In the genomic region with DNA sequence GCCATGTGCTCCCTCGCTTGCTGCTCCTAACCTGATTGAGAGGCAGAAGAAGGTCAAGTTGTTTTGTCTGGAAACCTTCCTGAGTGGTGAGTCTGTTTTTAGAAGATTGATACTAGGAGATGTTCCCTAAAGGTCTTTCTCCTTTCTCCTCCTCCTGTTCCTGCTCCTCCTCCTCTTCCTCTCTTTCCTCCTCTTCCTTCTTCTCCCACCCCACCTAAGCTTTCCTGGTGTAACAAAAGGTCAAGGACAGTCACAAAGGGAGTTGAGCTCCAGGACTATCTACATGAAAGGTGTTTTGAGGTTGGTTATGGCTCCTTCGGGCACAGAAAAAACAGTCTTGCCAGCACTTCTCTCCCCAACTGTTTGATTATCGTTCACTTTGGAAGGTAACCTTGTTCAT, we compare ENCODE assay signal across 9 mouse cellular contexts. TPM values are rescaled to one million over a fixed set of nuclear protein-coding genes. Genes with fewer than 3 reads are reported as not detected.
DNase-seq lines count a peak whose midpoint lies in the region; ATAC-seq lines count a peak whose summit lies in the region.
"Had no signal": no experiment of that assay in that cellular context is flagged by ENCODE, and none has a peak within 500 bp of the region (broad histone marks: within the 10 kb centered on the region; RNA-seq: fewer than 3 reads in every experiment).

Gene A130010J15Rik (plus strand): TSS at position 301 of the 400 bp plus-strand sequence.

- DNase-seq in lung, postnatal 10 days: no peak
- no peak for DNase-seq in spleen, adult 12 weeks (ENCODE audit: low spot score)
- DNase-seq: heart, postnatal 36 days; left cerebral cortex, postnatal 4 days had no signal

- no peak within 1 kb of the TSS for H3K27ac ChIP-seq in lung, embryonic 15.5 days
- no peak within 1 kb of the TSS for H3K27ac ChIP-seq in embryonic facial prominence, embryonic 15.5 days (replicated peaks)
- H3K27ac ChIP-seq in hindbrain, embryonic 13.5 days: no peak within 1 kb of the TSS
- H3K27ac ChIP-seq in neural tube, embryonic 13.5 days (replicated peaks): no peak within 1 kb of the TSS

- no peak for ATAC-seq in lung, embryonic 15.5 days (ENCODE audit: borderline replicate concordance, extremely low read depth, low FRiP score, low TSS enrichment)
- no peak for ATAC-seq in embryonic facial prominence, embryonic 15.5 days (ENCODE audit: insufficient number of reproducible peaks, low FRiP score, low TSS enrichment, low read depth)
- no peak for ATAC-seq in hindbrain, embryonic 13.5 days (ENCODE audit: low FRiP score)
- ATAC-seq in neural tube, embryonic 13.5 days (ENCODE audit: low read depth): no peak
- no peak for ATAC-seq in megakaryocyte progenitor cell, adult 5-6 weeks (replicated peaks; ENCODE audit: poor library complexity)

- H3K4me2 ChIP-seq in lung, embryonic 15.5 days: no peak within 1 kb of the TSS
- H3K4me2 ChIP-seq in embryonic facial prominence, embryonic 15.5 days (replicated peaks): no peak within 1 kb of the TSS
- H3K4me2 ChIP-seq in hindbrain, embryonic 13.5 days: no peak within 1 kb of the TSS
- no peak within 1 kb of the TSS for H3K4me2 ChIP-seq in neural tube, embryonic 13.5 days

- 91% methylated on average over 3 of the region's 3 CpGs for WGBS in lung, embryonic 15.5 days
- 84% methylated on average over 3 of the region's 3 CpGs for WGBS in embryonic facial prominence, embryonic 15.5 days
- WGBS in hindbrain, embryonic 13.5 days: 97% methylated on average over 3 of the region's 3 CpGs
- 90% methylated on average over 3 of the region's 3 CpGs for WGBS in neural tube, embryonic 13.5 days

- H3K27me3 ChIP-seq in lung, embryonic 15.5 days: no peaks in the 10 kb centered on the region
- H3K27me3 ChIP-seq in embryonic facial prominence, embryonic 15.5 days: no peaks in the 10 kb centered on the region
- no peaks in the 10 kb centered on the region for H3K27me3 ChIP-seq in hindbrain, embryonic 13.5 days
- H3K27me3 ChIP-seq in neural tube, embryonic 13.5 days: no peaks in the 10 kb centered on the region

- H3K4me1 ChIP-seq in lung, embryonic 15.5 days: peaks cover 18% of the 10 kb centered on the region; the same call in 1 of the 2 replicates
- H3K4me1 ChIP-seq in embryonic facial prominence, embryonic 15.5 days: peaks cover 15% of the 10 kb centered on the region
- peaks cover 24% of the 10 kb centered on the region for H3K4me1 ChIP-seq in hindbrain, embryonic 13.5 days (replicated peaks)
- peaks cover 18% of the 10 kb centered on the region for H3K4me1 ChIP-seq in neural tube, embryonic 13.5 days (replicated peaks)

- H3K9ac ChIP-seq in lung, embryonic 15.5 days: no peak within 1 kb of the TSS
- no peak within 1 kb of the TSS for H3K9ac ChIP-seq in embryonic facial prominence, embryonic 15.5 days
- no peak within 1 kb of the TSS for H3K9ac ChIP-seq in hindbrain, embryonic 13.5 days
- no peak within 1 kb of the TSS for H3K9ac ChIP-seq in neural tube, embryonic 13.5 days

- no peak within 1 kb of the TSS for H3K4me3 ChIP-seq in lung, embryonic 15.5 days
- H3K4me3 ChIP-seq in embryonic facial prominence, embryonic 15.5 days (replicated peaks): no peak within 1 kb of the TSS
- H3K4me3 ChIP-seq in hindbrain, embryonic 13.5 days: no peak within 1 kb of the TSS
- H3K4me3 ChIP-seq in neural tube, embryonic 13.5 days: no peak within 1 kb of the TSS

- H3K36me3 ChIP-seq in lung, embryonic 15.5 days: no peaks in the 10 kb centered on the region
- no peaks in the 10 kb centered on the region for H3K36me3 ChIP-seq in embryonic facial prominence, embryonic 15.5 days
- H3K36me3 ChIP-seq in hindbrain, embryonic 13.5 days: no peaks in the 10 kb centered on the region
- no peaks in the 10 kb centered on the region for H3K36me3 ChIP-seq in neural tube, embryonic 13.5 days

- H3K9me3 ChIP-seq in lung, embryonic 15.5 days: no peaks in the 10 kb centered on the region
- no peaks in the 10 kb centered on the region for H3K9me3 ChIP-seq in embryonic facial prominence, embryonic 15.5 days (replicated peaks)
- H3K9me3 ChIP-seq in hindbrain, embryonic 13.5 days: no peaks in the 10 kb centered on the region
- H3K9me3 ChIP-seq in neural tube, embryonic 13.5 days: no peaks in the 10 kb centered on the region

RNA-seq across cellular contexts. Expression of gene A130010J15Rik, which starts in this region (rescaled TPM):
- polyA plus RNA-seq in lung, embryonic 15.5 days (2015; fragmentation: Nextera tagmentation; extraction: Ambion mirVana): 13.6 and 14.1 TPM in 2 replicates
- polyA plus RNA-seq in embryonic facial prominence, embryonic 15.5 days (2015; fragmentation: Nextera tagmentation; extraction: Ambion mirVana): 15.3 and 15.9 TPM in 2 replicates
- 12.9 and 13.5 TPM in 2 replicates for polyA plus RNA-seq in hindbrain, embryonic 13.5 days (2015; fragmentation: Nextera tagmentation; extraction: Ambion mirVana)
- 13.3 and 15.8 TPM in 2 replicates for polyA plus RNA-seq in neural tube, embryonic 13.5 days (2015; fragmentation: Nextera tagmentation; extraction: Ambion mirVana)
- 5.1 and 6.5 TPM in 2 replicates for total RNA-seq in megakaryocyte progenitor cell, adult 5-6 weeks (2015)
- 11.8 and 14.0 TPM in 2 replicates for total RNA-seq in megakaryocyte progenitor cell, adult 5-6 weeks (2017)
